Mouse (Mus musculus) heart, adult 2 months (tissue): Measurements from ENCODE around the gene Frmd8.

Experiments used
- CTCF ChIP-seq: fragments of 200-600 bp; IDR thresholded peaks from 2 replicates; pipeline ENCODE4 v1.8.1; 2022; ENCODE audit warnings: antibody characterized with exemption, mild to moderate bottlenecking, moderate library complexity
- POLR2A ChIP-seq: fragments of 200-500 bp; IDR thresholded peaks from 2 replicates; pipeline ENCODE4 v1.6.1; 2011; ENCODE audit warnings: mild to moderate bottlenecking, low read depth, low read length, control low read depth; ENCODE audit not compliant: insufficient read depth

DNA sequence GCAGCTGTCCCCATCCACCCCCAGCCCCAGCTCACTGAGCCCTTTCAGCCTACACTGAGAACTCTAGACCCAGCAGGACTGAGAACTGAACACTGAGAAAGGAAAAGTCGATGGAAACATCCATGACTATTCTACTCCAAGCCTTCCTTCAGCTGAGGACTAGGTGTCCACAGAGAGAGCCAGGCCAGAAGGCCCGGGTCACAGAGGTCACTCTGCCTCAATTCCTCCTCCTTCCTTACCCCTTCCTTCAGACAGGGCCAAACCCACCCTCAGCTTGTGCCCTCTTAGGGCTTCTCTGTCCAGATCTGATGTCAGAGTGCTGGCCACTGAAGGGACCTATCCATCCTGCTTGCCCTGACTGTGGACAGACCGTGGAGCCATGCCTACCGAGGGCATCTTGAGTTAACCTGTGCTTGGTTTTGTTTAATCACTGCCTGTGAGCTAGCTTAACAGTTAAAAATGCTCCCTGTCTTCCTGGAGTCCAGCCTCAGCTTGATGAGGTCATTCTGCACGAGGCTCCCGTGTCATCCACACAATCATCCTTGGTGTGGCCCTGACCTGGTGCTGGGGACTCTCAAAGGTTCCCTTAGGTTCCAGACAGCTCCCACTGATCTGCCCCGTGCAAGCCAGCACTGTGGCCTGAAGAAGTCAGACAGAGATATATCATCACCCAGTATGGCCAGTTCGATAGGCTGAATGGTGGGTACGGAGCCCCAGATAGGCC is 64.1 kb downstream of the Frmd8 start:
- TF ChIP-seq CTCF (no peak), POLR2A (no peak)
